14 mouse cellular contexts compared by ENCODE assay signal in the genomic region with DNA sequence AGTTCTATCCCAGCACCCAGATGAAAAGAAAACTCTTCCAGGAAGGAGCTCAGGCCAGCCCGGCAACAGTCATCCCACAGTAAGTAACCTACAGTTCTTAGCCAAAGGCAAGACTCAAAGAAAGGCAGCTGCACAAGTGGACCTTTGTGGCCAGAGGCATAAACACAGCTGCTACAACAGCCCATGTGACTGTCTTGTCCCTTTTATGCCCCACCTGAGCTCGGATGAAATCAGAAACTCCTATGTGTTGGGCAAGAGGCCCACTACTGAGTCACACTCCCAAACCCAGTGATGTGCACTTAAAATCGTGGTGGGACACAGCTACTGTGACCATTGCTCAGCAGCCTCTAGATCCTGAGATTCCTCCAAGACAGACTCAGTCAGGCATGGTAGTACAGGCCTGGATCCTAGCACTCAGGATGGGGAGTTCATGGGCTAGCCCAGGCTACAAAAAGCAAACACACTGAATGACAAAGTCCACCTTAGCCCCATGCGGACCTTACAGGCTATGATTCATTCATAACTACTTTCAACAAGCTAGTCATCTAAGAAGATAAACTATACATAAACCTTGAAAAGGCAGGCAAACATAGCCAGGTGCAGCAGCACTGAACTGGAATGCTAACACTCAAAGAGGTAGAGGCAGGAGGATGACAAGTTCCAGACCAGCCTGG. TPM values are rescaled to one million over a fixed set of nuclear protein-coding genes. Genes with fewer than 3 reads are reported as not detected.
DNase-seq lines count a peak whose midpoint lies in the region; ATAC-seq lines count a peak whose summit lies in the region.
"Had no signal": no experiment of that assay in that cellular context is flagged by ENCODE, and none has a peak within 500 bp of the region (broad histone marks: within the 10 kb centered on the region; RNA-seq: fewer than 3 reads in every experiment).

No protein-coding gene starts in this region.

- peak; percentile 14 for DNase-seq in gastrocnemius, postnatal 25 days
- DNase-seq in gastrocnemius, postnatal 10 days, result no peak
- peak; percentile 78 for DNase-seq in 3T3-L1 (ENCODE audit: low read depth, low spot score)
- DNase-seq in Muller cell, postnatal 12 days (ENCODE audit: inconsistent ontology term), result peak; percentile 63
- DNase-seq in fibroblast of lung, adult 2 months (ENCODE audit: low read depth), result peak; percentile 68
- no peak for DNase-seq in layer of hippocampus, postnatal 10 days (ENCODE audit: low spot score in 2 of 2)
- DNase-seq in thymus, postnatal 0 days (ENCODE audit: low spot score), result no peak
- DNase-seq: adrenal gland, postnatal 10 days; cerebellum, postnatal 36 days; heart, postnatal 4 days; kidney, adult 2 months; thymus, adult 2 months had no signal

- no peak for ATAC-seq in erythroid progenitor cell, adult 5-6 weeks (replicated peaks; ENCODE audit: low FRiP score, poor library complexity, severe bottlenecking)
- ATAC-seq: CD4-positive, CD25-positive, alpha-beta regulatory T cell, adult 4 months had no signal

RNA-seq across cellular contexts. Expression of gene Dnmt1, which starts 14.9 kb away (rescaled TPM):
- 10 to 100 TPM in 1 of 2 experiments, 1 to 10 TPM in 1; 6.5 to 10.5 TPM for total RNA-seq in gastrocnemius, postnatal 25 days (2021)
- total RNA-seq in gastrocnemius, postnatal 10 days (2021), result 10 to 100 TPM; 18.4 to 25.7 TPM
- total RNA-seq in layer of hippocampus, postnatal 10 days (2021), result 10 to 100 TPM; 47.4 to 52.1 TPM
- 122 and 135 TPM in 2 replicates for total RNA-seq in erythroid progenitor cell, adult 5-6 weeks (2015; ENCODE audit: low replicate concordance)
- total RNA-seq in erythroid progenitor cell, adult 5-6 weeks (2017; ENCODE audit: low replicate concordance), result 217 and 249 TPM in 2 replicates
- 90.0 and 96.3 TPM in 2 replicates for polyA plus RNA-seq in thymus, postnatal 0 days (2015; fragmentation: Nextera tagmentation; extraction: Ambion mirVana)

RNA-seq across cellular contexts. Expression of gene S1pr2, which starts 31.7 kb away (rescaled TPM):
- total RNA-seq in gastrocnemius, postnatal 25 days (2021), result 1 to 10 TPM; 2.3 to 3.6 TPM
- total RNA-seq in gastrocnemius, postnatal 10 days (2021), result 10 to 100 TPM in 1 of 2 experiments, 1 to 10 TPM in 1; 8.9 to 11.1 TPM
- total RNA-seq in layer of hippocampus, postnatal 10 days (2021), result 1 to 10 TPM; 3.1 to 4.1 TPM
- not detected in 2 replicates for total RNA-seq in erythroid progenitor cell, adult 5-6 weeks (2015; ENCODE audit: low replicate concordance)
- total RNA-seq in erythroid progenitor cell, adult 5-6 weeks (2017; ENCODE audit: low replicate concordance), result under 0.01 and 0.39 TPM in 2 replicates
- 12.1 and 12.7 TPM in 2 replicates for polyA plus RNA-seq in thymus, postnatal 0 days (2015; fragmentation: Nextera tagmentation; extraction: Ambion mirVana)

RNA-seq across cellular contexts. Expression of gene Eif3g, which starts 46.4 kb away (rescaled TPM):
- total RNA-seq in gastrocnemius, postnatal 25 days (2021), result 100 to 1,000 TPM in 1 of 2 experiments, 10 to 100 TPM in 1; 90.9 to 101 TPM
- total RNA-seq in gastrocnemius, postnatal 10 days (2021), result 100 to 1,000 TPM; 131 to 133 TPM
- 100 to 1,000 TPM; 137 to 144 TPM for total RNA-seq in layer of hippocampus, postnatal 10 days (2021)
- total RNA-seq in erythroid progenitor cell, adult 5-6 weeks (2015; ENCODE audit: low replicate concordance), result 47.4 and 59.5 TPM in 2 replicates
- 41.5 and 59.7 TPM in 2 replicates for total RNA-seq in erythroid progenitor cell, adult 5-6 weeks (2017; ENCODE audit: low replicate concordance)
- 303 and 310 TPM in 2 replicates for polyA plus RNA-seq in thymus, postnatal 0 days (2015; fragmentation: Nextera tagmentation; extraction: Ambion mirVana)

RNA-seq across cellular contexts. Expression of gene Ppan, which starts 56.9 kb away (rescaled TPM):
- 1 to 10 TPM; 7.4 to 7.7 TPM for total RNA-seq in gastrocnemius, postnatal 25 days (2021)
- total RNA-seq in gastrocnemius, postnatal 10 days (2021), result 10 to 100 TPM; 15.9 to 19.2 TPM
- total RNA-seq in layer of hippocampus, postnatal 10 days (2021), result 10 to 100 TPM; 28.9 to 35.8 TPM
- total RNA-seq in erythroid progenitor cell, adult 5-6 weeks (2015; ENCODE audit: low replicate concordance), result 6.7 and 19.1 TPM in 2 replicates
- total RNA-seq in erythroid progenitor cell, adult 5-6 weeks (2017; ENCODE audit: low replicate concordance), result 7.1 and 16.2 TPM in 2 replicates
- polyA plus RNA-seq in thymus, postnatal 0 days (2015; fragmentation: Nextera tagmentation; extraction: Ambion mirVana), result 74.4 and 83.0 TPM in 2 replicates

RNA-seq across cellular contexts. Expression of gene Mrpl4, which starts 57.7 kb away (rescaled TPM):
- total RNA-seq in gastrocnemius, postnatal 25 days (2021), result 10 to 100 TPM; 61.9 to 62.8 TPM
- 10 to 100 TPM; 48.4 to 49.1 TPM for total RNA-seq in gastrocnemius, postnatal 10 days (2021)
- 10 to 100 TPM; 47.2 to 54.4 TPM for total RNA-seq in layer of hippocampus, postnatal 10 days (2021)
- 13.0 and 22.0 TPM in 2 replicates for total RNA-seq in erythroid progenitor cell, adult 5-6 weeks (2015; ENCODE audit: low replicate concordance)
- 13.3 and 18.0 TPM in 2 replicates for total RNA-seq in erythroid progenitor cell, adult 5-6 weeks (2017; ENCODE audit: low replicate concordance)
- polyA plus RNA-seq in thymus, postnatal 0 days (2015; fragmentation: Nextera tagmentation; extraction: Ambion mirVana), result 116 and 130 TPM in 2 replicates

Comparison
In these comparisons a context has a peak if more than half of its experiments do, and no peak if none do; other contexts are left out.
1. DNase-seq: peak in gastrocnemius, postnatal 25 days (single experiment), 3T3-L1 (single experiment), Muller cell, postnatal 12 days (single experiment) and fibroblast of lung, adult 2 months (single experiment); none in gastrocnemius, postnatal 10 days (single experiment), layer of hippocampus, postnatal 10 days (0 of 2) and thymus, postnatal 0 days (single experiment).